7 mouse cellular contexts compared by ENCODE assay signal in genomic region chr8:92827243-92828034, GRCm38 (mm10). TPM values are rescaled to one million over a fixed set of nuclear protein-coding genes. Genes with fewer than 3 reads are reported as not detected.
A peak's percentile ranks its signal among the peaks of the same experiment; 100 is the strongest.
DNase-seq lines count a peak whose midpoint lies in the region.

Mmp2 (plus strand) TSS chr8:92827291.

- H3K4me3 ChIP-seq in embryonic facial prominence, embryonic 10.5 days = peak within 1 kb of the TSS; percentile 76
- H3K4me3 ChIP-seq in heart, embryonic 10.5 days = peak within 1 kb of the TSS; percentile 69
- peak within 1 kb of the TSS; percentile 18 for H3K4me3 ChIP-seq in megakaryocyte, embryonic 14.5 days (replicated peaks)

- WGBS in embryonic facial prominence, embryonic 10.5 days = under 1% methylated on average over 37 of the region's 37 CpGs
- 1% methylated on average over 35 of the region's 37 CpGs for WGBS in heart, embryonic 10.5 days

- DNase-seq in adipocyte (ENCODE audit: low spot score) = peak; percentile 47
- peak; percentile 88 for DNase-seq in embryonic facial prominence, embryonic 10.5 days (ENCODE audit: low spot score)
- no peak for DNase-seq in heart, embryonic 10.5 days (ENCODE audit: low spot score)
- peak; percentile 63 for DNase-seq in kidney, postnatal 14 days
- DNase-seq in urinary bladder, postnatal 4 days (ENCODE audit: low spot score in 2 of 2) = peak; percentile 71 to 74
- no peak for DNase-seq in left cerebral cortex, adult 18-20 months (ENCODE audit: low spot score in 2 of 2)

- peaks cover 25% of the 10 kb centered on the region for H3K36me3 ChIP-seq in embryonic facial prominence, embryonic 10.5 days (replicated peaks)
- peaks cover 17% of the 10 kb centered on the region for H3K36me3 ChIP-seq in heart, embryonic 10.5 days
- H3K36me3 ChIP-seq in megakaryocyte, embryonic 14.5 days (replicated peaks; ENCODE audit: low read length) = no peaks in the 10 kb centered on the region

- peaks cover 34% of the 10 kb centered on the region for H3K4me1 ChIP-seq in embryonic facial prominence, embryonic 10.5 days
- H3K4me1 ChIP-seq in heart, embryonic 10.5 days = peaks cover 19% of the 10 kb centered on the region
- peaks cover 4% of the 10 kb centered on the region; the same call in 1 of the 2 replicates for H3K4me1 ChIP-seq in megakaryocyte, embryonic 14.5 days

- no peaks in the 10 kb centered on the region; the same call in 1 of the 2 replicates for H3K27me3 ChIP-seq in embryonic facial prominence, embryonic 10.5 days (replicated peaks; ENCODE audit: low read depth, poor library complexity, severe bottlenecking)
- H3K27me3 ChIP-seq in heart, embryonic 10.5 days (ENCODE audit: insufficient read depth, poor library complexity, severe bottlenecking) = peaks cover 38% of the 10 kb centered on the region; the same call in 1 of the 2 replicates
- H3K27me3 ChIP-seq in megakaryocyte, embryonic 14.5 days (replicated peaks) = peaks cover 11% of the 10 kb centered on the region

- peak within 1 kb of the TSS; percentile 97 for H3K27ac ChIP-seq in embryonic facial prominence, embryonic 10.5 days (replicated peaks)
- peak within 1 kb of the TSS; percentile 90 for H3K27ac ChIP-seq in heart, embryonic 10.5 days

- H3K9me3 ChIP-seq in embryonic facial prominence, embryonic 10.5 days = no peaks in the 10 kb centered on the region
- H3K9me3 ChIP-seq in heart, embryonic 10.5 days = no peaks in the 10 kb centered on the region
- H3K9me3 ChIP-seq in megakaryocyte, embryonic 14.5 days = no peaks in the 10 kb centered on the region

RNA-seq across cellular contexts. Expression of gene Mmp2, which starts in this region (rescaled TPM):
- 103 and 120 TPM in 2 replicates for polyA plus RNA-seq in embryonic facial prominence, embryonic 10.5 days (2016; fragmentation: Nextera tagmentation; extraction: Ambion mirVana)
- 72.3 and 96.5 TPM in 2 replicates for polyA plus RNA-seq in heart, embryonic 10.5 days (2016; fragmentation: Nextera tagmentation; extraction: Ambion mirVana)
- 0.07 TPM in 1 of 2 replicates, not detected in the other for polyA plus RNA-seq in megakaryocyte, embryonic 14.5 days (2012; ENCODE audit: insufficient read depth, low replicate concordance)
- total RNA-seq in left cerebral cortex, adult 18-20 months (2021) = 1 to 10 TPM; 2.8 to 3.8 TPM

Comparison
In these comparisons a context has a peak if more than half of its experiments do, and no peak if none do; other contexts are left out.
1. RNA of gene Mmp2 (polyA plus RNA-seq): 103 to 120 TPM in embryonic facial prominence, embryonic 10.5 days and 72.3 to 96.5 TPM in heart, embryonic 10.5 days; 0.07 TPM in megakaryocyte, embryonic 14.5 days; every median in the first group is over 10 times any median in the second.
2. DNase-seq: peak in adipocyte (single experiment), embryonic facial prominence, embryonic 10.5 days (single experiment), kidney, postnatal 14 days (single experiment) and urinary bladder, postnatal 4 days (2 of 2); none in heart, embryonic 10.5 days (single experiment) and left cerebral cortex, adult 18-20 months (0 of 2).
3. H3K4me3 ChIP-seq: peak in every context shown above with its lines; median percentile 76 in embryonic facial prominence, embryonic 10.5 days; 69 in heart, embryonic 10.5 days; 18 in megakaryocyte, embryonic 14.5 days.